Mouse (Mus musculus): ENCODE measurements at regions not wholly inside any gene's neighbourhood (a gene's known extent, or its start where the extent isn't known, plus 50 kb on each side); places are given as distances from the start of the nearest gene placed in this dataset.

- no peak for DNase-seq (ENCODE audit: low read depth, low spot score)
Measured at GRCm38 (mm10) chr4:55941423-55941822, 409.2 kb upstream of the Klf4 start.

- DNase-seq (ENCODE audit: low read depth, low spot score) = no peak
Measured at GRCm38 (mm10) chr4:55938383-55938782, 406.1 kb upstream of the Klf4 start.

- DNase-seq (ENCODE audit: low read depth, low spot score) = no peak
Measured at GRCm38 (mm10) chr4:55937833-55938232, 405.6 kb upstream of the Klf4 start.

- DNase-seq (ENCODE audit: low read depth, low spot score) = no peak
Measured at GRCm38 (mm10) chr4:55929141-55929782, 397.0 kb upstream of the Klf4 start.

GRCm38 (mm10) chr4:55928670-55929069, 396.4 kb upstream of the Klf4 start:
- DNase-seq (ENCODE audit: low read depth, low spot score) = no peak

- no peak for DNase-seq (ENCODE audit: low read depth, low spot score)
Measured at GRCm38 (mm10) chr4:55928196-55928595, 395.9 kb upstream of the Klf4 start.

GRCm38 (mm10) chr4:55927391-55927790, 395.1 kb upstream of the Klf4 start:
- no peak for DNase-seq (ENCODE audit: low read depth, low spot score)

- DNase-seq (ENCODE audit: low read depth, low spot score) = no peak
Measured at GRCm38 (mm10) chr4:55924974-55925373, 392.7 kb upstream of the Klf4 start.

- DNase-seq (ENCODE audit: low read depth, low spot score) = no peak
Measured at GRCm38 (mm10) chr4:55921217-55921616, 389.0 kb upstream of the Klf4 start.

- no peak for DNase-seq (ENCODE audit: low read depth, low spot score)
Measured at GRCm38 (mm10) chr4:55894116-55894885, 362.0 kb upstream of the Klf4 start.

- DNase-seq (ENCODE audit: low read depth, low spot score) = no peak
Measured at GRCm38 (mm10) chr4:55891656-55892055, 359.4 kb upstream of the Klf4 start.

GRCm38 (mm10) chr4:55887581-55887980, 355.3 kb upstream of the Klf4 start:
- no peak for DNase-seq (ENCODE audit: low read depth, low spot score)

GRCm38 (mm10) chr4:55882541-55882940, 350.3 kb upstream of the Klf4 start:
- no peak for DNase-seq (ENCODE audit: low read depth, low spot score)

- no peak for DNase-seq (ENCODE audit: low read depth, low spot score)
Measured at GRCm38 (mm10) chr4:55875304-55875703, 343.0 kb upstream of the Klf4 start.

- no peak for DNase-seq (ENCODE audit: low read depth, low spot score)
Measured at GRCm38 (mm10) chr4:55874875-55875274, 342.6 kb upstream of the Klf4 start.

GRCm38 (mm10) chr4:55874276-55874675, 342.0 kb upstream of the Klf4 start:
- peak; percentile 52 for DNase-seq (ENCODE audit: low read depth, low spot score)

GRCm38 (mm10) chr4:55860055-55860454, 327.8 kb upstream of the Klf4 start:
- no peak for DNase-seq (ENCODE audit: low read depth, low spot score)

GRCm38 (mm10) chr4:55859211-55859761, 327.0 kb upstream of the Klf4 start:
- DNase-seq (ENCODE audit: low read depth, low spot score) = no peak

GRCm38 (mm10) chr4:55851430-55851829, 319.2 kb upstream of the Klf4 start:
- no peak for DNase-seq (ENCODE audit: low read depth, low spot score)

GRCm38 (mm10) chr4:55851027-55851426, 318.8 kb upstream of the Klf4 start:
- no peak for DNase-seq (ENCODE audit: low read depth, low spot score)

GRCm38 (mm10) chr4:55843727-55844401, 311.6 kb upstream of the Klf4 start:
- DNase-seq (ENCODE audit: low read depth, low spot score) = no peak

- DNase-seq (ENCODE audit: low read depth, low spot score) = no peak
Measured at GRCm38 (mm10) chr4:55838568-55838967, 306.3 kb upstream of the Klf4 start.
